Mouse (Mus musculus) heart, embryonic 14.5 days (tissue): ENCODE measurements around the gene Slc25a18. TPM values are rescaled to one million over a fixed set of nuclear protein-coding genes. Genes with fewer than 3 reads are reported as not detected.

Experiments used
- ATAC-seq: fragments of 200-750 bp; cut with Nextera tagmentation; 2 replicates; pipeline ENCODE4 v1.8.0; 2017; ENCODE audit warnings: low read depth, moderate TSS enrichment; ENCODE audit not compliant: insufficient number of reproducible peaks, insufficient read depth, low FRiP score
- H3K27ac ChIP-seq, 2 experiments: fragments of 200-500 bp in 1 of 2; fragments of 300-500 bp in 1 of 2; sonication (generic) in 1 of 2; replicated peaks in 1 of 2; 2 replicates each; pipeline ENCODE4 v1.5.1; 2012 to 2014; ENCODE audit warnings: low read depth in 2 of 2, low read length in 2 of 2, control low read depth in 1 of 2, mild to moderate bottlenecking in 1 of 2, mixed read lengths in 1 of 2; ENCODE audit not compliant: control insufficient read depth in 1 of 2, insufficient read depth in 1 of 2
- H3K27me3 ChIP-seq: fragments of 300-500 bp; sonication (generic); 2 replicates; pipeline ENCODE4 v1.6.1; 2014; ENCODE audit warnings: mild to moderate bottlenecking, low read length, control low read depth; ENCODE audit not compliant: control insufficient read depth, insufficient read depth
- H3K36me3 ChIP-seq: fragments of 300-500 bp; sonication (generic); 2 replicates; pipeline ENCODE4 v1.6.1; 2014; ENCODE audit warnings: mild to moderate bottlenecking, control low read depth, low read length, mixed read lengths; ENCODE audit not compliant: control insufficient read depth, insufficient read depth
- H3K4me1 ChIP-seq, 2 experiments: fragments of 200-500 bp in 1 of 2; fragments of 300-500 bp in 1 of 2; sonication (generic) in 1 of 2; 2 replicates each; pipeline ENCODE4 v1.6.1; 2012 to 2014; ENCODE audit warnings: low read length in 2 of 2, control low read depth in 1 of 2, mixed read lengths in 1 of 2; ENCODE audit not compliant: control insufficient read depth in 2 of 2, insufficient read depth in 2 of 2
- H3K4me2 ChIP-seq: fragments of 300-500 bp; sonication (generic); 2 replicates; pipeline ENCODE4 v1.6.1; 2014; ENCODE audit warnings: mild to moderate bottlenecking, low read length
- H3K4me3 ChIP-seq, 2 experiments: fragments of 200-500 bp in 1 of 2; fragments of 300-500 bp in 1 of 2; sonication (generic) in 1 of 2; 2 replicates each; pipeline ENCODE4 v1.5.1; 2012 to 2014; ENCODE audit warnings: low read length in 2 of 2, mild to moderate bottlenecking in 2 of 2, control low read depth in 1 of 2, low read depth in 1 of 2, moderate library complexity in 1 of 2; ENCODE audit not compliant: control insufficient read depth in 1 of 2, insufficient read depth in 1 of 2
- H3K9ac ChIP-seq: fragments of 300-500 bp; sonication (generic); 2 replicates; pipeline ENCODE4 v1.6.1; 2014; ENCODE audit warnings: mild to moderate bottlenecking, low read length
- H3K9me3 ChIP-seq: fragments of 300-500 bp; sonication (generic); 2 replicates; pipeline ENCODE4 v1.6.1; 2016; ENCODE audit warnings: low read length, control low read depth; ENCODE audit not compliant: control insufficient read depth
- WGBS: fragments of 180-500 bp; shearing (Covaris S2); extraction: QIAGEN DNeasy Blood & Tissue Kit; methylation state at CpG from one replicate; pipeline ENCODE4 v1.1.7; 2014; 5-methylcytosine and 5-hydroxymethylcytosine counted together
- polyA plus RNA-seq: library from polyadenylated mRNA; unstranded; fragments of >200 nt; fragmentation: Nextera tagmentation; extraction: Ambion mirVana; gene quantifications from 2 replicates; pipeline ENCODE4 v1.2.1, GENCODE M21; 2014

The Slc25a18 gene
- polyA plus RNA-seq, 1 experiment from 2014 or later: 0.20 TPM

DNA sequence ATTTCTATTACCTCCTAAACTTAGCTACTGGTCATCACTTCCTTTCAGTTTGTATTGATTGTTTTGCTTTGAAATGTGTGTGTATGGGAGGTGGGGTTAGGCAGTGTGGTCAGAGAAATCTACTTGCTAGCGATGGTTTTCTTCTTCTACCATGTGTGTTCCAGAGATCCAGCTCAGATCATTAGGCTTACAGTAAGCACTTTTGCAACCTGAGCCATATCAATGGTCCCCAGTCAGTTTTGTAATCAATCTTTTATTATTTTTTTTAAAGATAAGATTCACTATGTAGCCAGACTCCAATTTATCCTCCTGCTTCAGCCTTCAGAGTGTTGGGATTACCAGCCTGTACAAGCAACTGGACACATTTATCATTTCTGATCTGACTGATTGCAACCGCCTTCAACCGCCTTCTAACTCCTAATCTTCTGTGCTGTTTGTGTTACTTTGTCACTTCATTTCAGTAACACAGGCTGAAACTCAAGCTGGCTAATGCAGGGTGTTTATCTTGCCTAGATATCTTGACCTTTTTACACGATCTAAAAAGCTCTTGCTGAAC lies 61.5 kb downstream of the Slc25a18 start:
- Histone ChIP-seq H3K36me3 (no peaks in the 10 kb centered on the region), H3K4me3 (no peak overlapping the region), H3K27ac (no peak overlapping the region), H3K9me3 (peaks cover 4% of the 10 kb centered on the region; the same call in 1 of the 2 replicates), H3K4me1 (peaks cover 0 to 6% of the 10 kb centered on the region in 2 experiments; a peak in 2 of 4 replicates), H3K9ac (no peak overlapping the region), H3K27me3 (no peaks in the 10 kb centered on the region), H3K4me2 (no peak overlapping the region)
- WGBS: 81% methylated on average over 4 of the region's 4 CpGs
- no peak for ATAC-seq

- Histone ChIP-seq H3K4me1 (peaks cover 0 to 6% of the 10 kb centered on the region in 2 experiments; a peak in 2 of 4 replicates), H3K4me3 (peak within 1 kb of the TSS; percentile 69 to 81), H3K9ac (peak within 1 kb of the TSS; percentile 98), H3K9me3 (peaks cover 4% of the 10 kb centered on the region; the same call in 1 of the 2 replicates), H3K36me3 (no peaks in the 10 kb centered on the region), H3K27me3 (no peaks in the 10 kb centered on the region), H3K4me2 (peak within 1 kb of the TSS; percentile 80), H3K27ac (peak within 1 kb of the TSS; percentile 89 to 97)
- ATAC-seq: peak; percentile 90
- 3% methylated on average over 40 of the region's 40 CpGs for WGBS
Observed at GRCm38 (mm10) chr6:120835474-120836374, 62.3 kb downstream of the Slc25a18 start, which contains the start of gene Bcl2l13. Gene Bcl2l13, plus strand, starts transcription at chr6:120836212.

DNA sequence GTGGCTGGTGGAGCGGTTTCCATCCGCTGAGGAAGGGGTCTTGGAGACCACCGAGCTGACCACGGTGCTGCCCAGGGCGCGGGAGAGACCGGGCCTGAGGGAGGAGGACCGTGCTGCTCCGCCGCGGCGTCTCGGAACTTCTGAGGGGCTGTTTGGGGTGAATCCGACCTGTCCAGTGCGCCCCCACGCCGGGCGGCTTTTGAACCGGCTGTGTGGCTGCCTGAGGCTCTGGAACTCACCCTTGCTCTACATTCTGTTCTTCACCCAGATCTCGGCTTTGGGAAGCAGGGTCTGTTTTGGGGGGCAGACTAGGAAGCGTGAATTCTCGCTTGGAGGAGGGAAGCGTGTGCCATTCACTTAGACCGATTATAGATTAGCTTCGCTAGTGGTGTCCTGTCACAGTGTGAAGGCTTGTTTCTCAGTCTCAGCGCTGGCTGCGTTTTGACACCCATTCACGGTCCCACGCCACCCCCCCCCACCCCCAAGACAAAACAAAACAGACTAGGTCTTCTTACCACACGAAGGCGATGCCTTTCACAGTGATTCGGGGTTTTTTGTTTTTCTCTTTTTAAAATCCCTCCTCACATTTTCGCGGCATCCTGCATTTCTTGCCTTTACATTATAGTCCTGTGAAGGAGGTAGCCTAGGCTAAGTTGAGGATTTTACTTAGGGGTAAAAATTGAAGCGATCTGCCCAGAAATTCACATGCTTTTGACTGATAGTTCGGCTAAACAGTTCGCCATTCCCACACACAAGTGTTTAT lies 63.2 kb downstream of the Slc25a18 start:
- Histone ChIP-seq H3K27me3 (no peaks in the 10 kb centered on the region), H3K4me2 (peak overlapping the region; percentile 80), H3K9me3 (peaks cover 4% of the 10 kb centered on the region; the same call in 1 of the 2 replicates), H3K4me3 (peak overlapping the region; percentile 69 to 81), H3K36me3 (no peaks in the 10 kb centered on the region), H3K4me1 (peaks cover 0 to 10% of the 10 kb centered on the region in 2 experiments; a peak in 2 of 4 replicates), H3K27ac (peak overlapping the region; percentile 89 to 97), H3K9ac (peak overlapping the region; percentile 98)
- peak; percentile 72 for ATAC-seq
- 3% methylated on average over 37 of the region's 37 CpGs for WGBS

- H3K9me3 ChIP-seq: peaks cover 4% of the 10 kb centered on the region; the same call in 1 of the 2 replicates
- WGBS: 53% methylated on average over 1 of the region's 1 CpGs
- H3K9ac ChIP-seq: peak overlapping the region; percentile 98
- no peaks in the 10 kb centered on the region for H3K36me3 ChIP-seq
- peak overlapping the region; percentile 80 for H3K4me2 ChIP-seq
- no peak for ATAC-seq
- no peaks in the 10 kb centered on the region for H3K27me3 ChIP-seq
- H3K4me3 ChIP-seq: peak overlapping the region; percentile 69 to 81; a peak in 3 of 4 replicates
- H3K4me1 ChIP-seq: peaks cover 2 to 14% of the 10 kb centered on the region in 2 experiments; a peak in 3 of 4 replicates
- H3K27ac ChIP-seq: peak overlapping the region in 1 of 2 experiments; percentile 97; a peak in 1 of 4 replicates
Observed at GRCm38 (mm10) chr6:120837152-120837530, 63.8 kb downstream of the Slc25a18 start.

DNA sequence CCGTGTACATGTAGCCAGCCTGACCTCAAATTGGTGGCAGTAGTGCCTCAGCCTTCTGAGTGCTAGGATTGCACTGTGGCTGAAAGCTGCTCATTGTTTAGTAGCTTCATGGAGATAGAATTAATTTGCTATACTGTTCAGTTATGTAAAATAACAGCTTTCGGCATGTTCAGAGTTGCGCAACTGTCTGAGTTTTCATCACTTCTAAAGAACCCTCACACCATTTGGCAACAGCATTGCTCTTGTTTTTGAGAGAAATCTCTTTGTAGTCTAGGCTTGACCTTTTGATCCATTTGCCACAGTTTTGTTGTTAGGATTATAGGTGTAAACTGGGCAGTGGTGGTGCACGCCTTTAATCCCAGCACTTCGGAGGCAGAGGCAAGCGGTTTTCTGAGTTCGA lies 66.9 kb downstream of the Slc25a18 start:
- H3K9ac ChIP-seq: no peak overlapping the region
- WGBS: 95% methylated on average over 7 of the region's 7 CpGs
- no peaks in the 10 kb centered on the region for H3K36me3 ChIP-seq
- peaks cover 4% of the 10 kb centered on the region; the same call in 1 of the 2 replicates for H3K9me3 ChIP-seq
- no peak overlapping the region for H3K4me2 ChIP-seq
- peaks cover 2 to 23% of the 10 kb centered on the region in 2 experiments; a peak in 3 of 4 replicates for H3K4me1 ChIP-seq
- no peak overlapping the region for H3K27ac ChIP-seq
- H3K4me3 ChIP-seq: no peak overlapping the region
- ATAC-seq: no peak
- H3K27me3 ChIP-seq: no peaks in the 10 kb centered on the region

- Histone ChIP-seq H3K4me1 (peaks cover 2 to 23% of the 10 kb centered on the region in 2 experiments; a peak in 3 of 4 replicates), H3K9ac (no peak overlapping the region), H3K27me3 (no peaks in the 10 kb centered on the region), H3K4me3 (no peak overlapping the region), H3K9me3 (peaks cover 4% of the 10 kb centered on the region; the same call in 1 of the 2 replicates), H3K27ac (peak overlapping the region in 1 of 2 experiments; percentile 33; a peak in 1 of 4 replicates), H3K36me3 (no peaks in the 10 kb centered on the region), H3K4me2 (peak overlapping the region; percentile 29; the same call in 1 of the 2 replicates)
- no peak for ATAC-seq
- 55% methylated on average over 5 of the region's 5 CpGs for WGBS
Observed at GRCm38 (mm10) chr6:120841754-120842153, 68.4 kb downstream of the Slc25a18 start.
